ENCODE assay signal across 9 mouse cellular contexts in genomic region chr14:30147774-30148173, GRCm38 (mm10).
DNase-seq lines count a peak whose midpoint lies in the region; ATAC-seq lines count a peak whose summit lies in the region.
"Had no signal": no experiment of that assay in that cellular context is flagged by ENCODE, and none has a peak within 500 bp of the region (broad histone marks: within the 10 kb centered on the region; RNA-seq: fewer than 3 reads in every experiment).

No protein-coding gene starts in this region.

- H3K4me3 ChIP-seq in forebrain, embryonic 14.5 days (ENCODE audit: low read depth, low read length): no peak overlapping the region
- H3K4me3 ChIP-seq in forebrain, embryonic 15.5 days: no peak overlapping the region
- H3K4me3 ChIP-seq: midbrain, embryonic 10.5 days had no signal

- no peaks in the 10 kb centered on the region for H3K4me1 ChIP-seq in forebrain, embryonic 14.5 days (ENCODE audit: control insufficient read depth, insufficient read depth, low read length)
- H3K4me1 ChIP-seq in forebrain, embryonic 15.5 days: 0 out of 2 replicates have a peak, but pooled peaks cover 3% of the 10 kb centered on the region

- no peaks in the 10 kb centered on the region for H3K27me3 ChIP-seq in forebrain, embryonic 14.5 days (replicated peaks; ENCODE audit: control insufficient read depth, insufficient read depth, low read length)
- H3K27me3 ChIP-seq in forebrain, embryonic 15.5 days: no peaks in the 10 kb centered on the region

- H3K4me2 ChIP-seq in forebrain, embryonic 14.5 days (ENCODE audit: low read length): no peak overlapping the region
- H3K4me2 ChIP-seq in forebrain, embryonic 15.5 days (replicated peaks): no peak overlapping the region

- 62% methylated on average over 7 of the region's 7 CpGs for WGBS in forebrain, embryonic 14.5 days
- 58% methylated on average over 7 of the region's 7 CpGs for WGBS in forebrain, embryonic 15.5 days

- H3K27ac ChIP-seq in forebrain, embryonic 14.5 days (ENCODE audit: low read depth, low read length): no peak overlapping the region
- no peak overlapping the region for H3K27ac ChIP-seq in forebrain, embryonic 15.5 days (replicated peaks)
- H3K27ac ChIP-seq: midbrain, embryonic 10.5 days had no signal

- ATAC-seq in forebrain, embryonic 14.5 days: no peak
- ATAC-seq in forebrain, embryonic 15.5 days (replicated peaks): no peak; the same call in 1 of the 2 replicates
- no peak for ATAC-seq in megakaryocyte, adult 5-6 weeks (ENCODE audit: poor library complexity, severe bottlenecking)
- no peak for ATAC-seq in monocyte, adult 5-6 weeks (replicated peaks; ENCODE audit: insufficient number of reproducible peaks, low FRiP score, low TSS enrichment, poor library complexity, severe bottlenecking)

- H3K9me3 ChIP-seq in forebrain, embryonic 14.5 days (replicated peaks; ENCODE audit: control insufficient read depth, low read length): no peaks in the 10 kb centered on the region
- no peaks in the 10 kb centered on the region for H3K9me3 ChIP-seq in forebrain, embryonic 15.5 days
- H3K9me3 ChIP-seq: midbrain, embryonic 10.5 days had no signal

- peak; percentile 42 for DNase-seq in forebrain, embryonic 14.5 days (ENCODE audit: low spot score)
- DNase-seq in right cerebral cortex, postnatal 10 days (ENCODE audit: low spot score in 2 of 2): peak; percentile 61 to 67
- DNase-seq in right cerebral cortex, postnatal 36 days (ENCODE audit: low spot score in 2 of 2): no peak
- peak; percentile 52 to 82 for DNase-seq in layer of hippocampus, adult 18-20 months (ENCODE audit: low spot score in 2 of 2)
- DNase-seq in adrenal gland, adult 2 months: no peak

- no peak overlapping the region for H3K9ac ChIP-seq in forebrain, embryonic 14.5 days (ENCODE audit: low read length)
- H3K9ac ChIP-seq in forebrain, embryonic 15.5 days (replicated peaks): no peak overlapping the region

- H3K36me3 ChIP-seq in forebrain, embryonic 14.5 days (ENCODE audit: control insufficient read depth, insufficient read depth, low read length): no peaks in the 10 kb centered on the region
- no peaks in the 10 kb centered on the region for H3K36me3 ChIP-seq in forebrain, embryonic 15.5 days
- H3K36me3 ChIP-seq: midbrain, embryonic 10.5 days had no signal

Comparison
In these comparisons a context has a peak if more than half of its experiments do, and no peak if none do; other contexts are left out.
1. DNase-seq: peak in forebrain, embryonic 14.5 days (single experiment), right cerebral cortex, postnatal 10 days (2 of 2) and layer of hippocampus, adult 18-20 months (2 of 2); none in right cerebral cortex, postnatal 36 days (0 of 2) and adrenal gland, adult 2 months (single experiment).